Mouse (Mus musculus) skeletal muscle tissue, postnatal 0 days (tissue): ENCODE results near the gene Pofut2. TPM values are rescaled to one million over a fixed set of nuclear protein-coding genes. Genes with fewer than 3 reads are reported as not detected.

Experiments used
- polyA plus RNA-seq: library from polyadenylated mRNA; unstranded; fragments of >200 nt; fragmentation: Nextera tagmentation; extraction: Ambion mirVana; gene quantifications from 2 replicates; pipeline ENCODE4 v1.2.1, GENCODE M21; 2015

Pofut2 gene
- polyA plus RNA-seq, result 58.7 and 73.4 TPM in 2 replicates

GRCm38 (mm10) chr10:77258704-77259621 lies at the start of gene Pofut2:
Gene Pofut2, plus strand, starts transcription at chr10:77259218.

Other genes with a start within 250 kb of the Pofut2 start
- gene Slc19a1, start 227.0 kb upstream of the Pofut2 start, polyA plus RNA-seq, result 10.0 and 13.9 TPM in 2 replicates
- gene Col18a1, start 92.7 kb upstream of the Pofut2 start, polyA plus RNA-seq, result 38.8 and 45.6 TPM in 2 replicates
- 2.7 and 2.8 TPM in 2 replicates for gene Adarb1, start 159.1 kb downstream of the Pofut2 start, polyA plus RNA-seq